Mouse (Mus musculus) megakaryocyte-erythroid progenitor cell, adult 5-6 weeks (primary cell): ENCODE data around the gene Elp6. TPM values are rescaled to one million over a fixed set of nuclear protein-coding genes. Genes with fewer than 3 reads are reported as not detected.

ENCODE experiments used
- ATAC-seq: replicated peaks from 2 replicates; pipeline ENCODE4 v1.8.0; 2016; ENCODE audit warnings: mild to moderate bottlenecking, inconsistent platforms; ENCODE audit not compliant: severe bottlenecking, poor library complexity, low FRiP score, low TSS enrichment
- total RNA-seq, 2 experiments: library from RNA; stranded (forward) in 1 of 2; stranded (reverse) in 1 of 2; fragments of 200-1000, 215-1000 nt in 1 of 2; fragments of >200 nt in 1 of 2; fragmentation: Nextera tagmentation in 1 of 2; gene quantifications; 2 replicates each; pipeline ENCODE4 v1.2.3; 2014 to 2017

The Elp6 gene
- total RNA-seq, 2 experiments from 2014 or later = 10.1 to 10.2 TPM

GRCm38 (mm10) chr9:110350188-110350587 lies 45.2 kb downstream of the Elp6 start:
- no peak for ATAC-seq

DNA sequence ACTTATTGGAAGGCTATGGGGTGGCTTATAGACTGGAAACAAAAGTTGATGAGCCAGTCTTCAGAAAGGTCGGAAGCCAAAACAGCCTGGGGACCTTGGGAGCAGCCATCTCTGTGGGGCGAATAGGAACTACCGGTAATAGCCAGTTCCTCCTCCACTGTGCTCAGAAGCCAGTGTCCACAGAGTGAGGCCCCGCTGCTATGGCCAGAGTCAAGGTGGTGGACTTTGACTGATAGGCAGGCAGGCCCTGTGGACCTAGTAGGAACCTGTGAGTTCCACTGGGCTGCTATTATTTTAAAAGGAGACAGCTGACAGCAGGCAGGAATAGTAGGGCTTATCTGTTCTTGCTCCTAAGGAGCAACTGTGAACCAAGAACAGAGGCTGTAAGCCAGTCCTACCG lies 45.6 kb downstream of the Elp6 start:
- no peak for ATAC-seq

- no peak for ATAC-seq
Observed at GRCm38 (mm10) chr9:110351350-110351749, 46.4 kb downstream of the Elp6 start.

GRCm38 (mm10) chr9:110351932-110352632 lies 47.1 kb downstream of the Elp6 start:
- ATAC-seq = 0 out of 2 replicates have a peak, but pooled peaks have one; percentile 25

DNA sequence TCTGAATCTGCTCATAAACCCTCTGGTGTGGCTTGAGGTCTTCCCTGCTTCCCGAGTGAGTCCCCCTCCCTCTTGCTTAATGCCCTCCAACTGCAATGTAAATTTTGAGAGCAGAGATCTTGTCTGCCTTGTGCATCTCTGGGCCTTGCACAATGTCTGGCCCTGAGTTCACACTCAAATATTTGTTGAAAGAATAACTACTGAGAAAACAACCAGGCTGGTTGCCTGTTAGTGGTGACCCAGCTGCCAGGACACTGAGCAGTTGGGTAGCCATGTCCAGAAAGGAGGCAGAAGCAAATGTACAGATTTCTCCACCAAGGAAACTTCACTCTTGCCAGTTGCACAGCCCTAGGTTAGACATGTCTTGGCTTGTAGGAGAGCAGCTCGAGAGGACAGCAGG lies 53.4 kb downstream of the Elp6 start:
- ATAC-seq = no peak

- ATAC-seq = no peak
Observed at GRCm38 (mm10) chr9:110361299-110361698, 56.3 kb downstream of the Elp6 start.

DNA sequence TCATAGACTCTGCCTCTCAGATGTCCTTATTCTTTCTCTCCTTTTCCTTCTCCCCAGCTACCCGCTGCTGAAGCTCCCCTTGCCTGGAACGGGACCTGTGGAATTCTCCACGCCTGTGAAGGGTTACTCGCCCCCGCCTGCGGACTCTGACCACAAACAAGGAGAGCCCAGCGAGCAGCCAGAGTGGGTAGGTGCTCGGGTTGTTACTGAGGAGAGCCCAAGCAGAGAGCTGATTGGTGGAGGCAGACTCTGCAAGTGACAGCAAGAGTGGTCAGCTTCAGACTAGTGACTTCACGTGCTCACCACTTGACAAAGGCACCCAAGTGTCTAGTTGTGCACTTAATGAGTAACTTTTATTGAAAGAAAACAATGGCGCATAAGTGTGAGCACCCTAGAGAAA lies 57.4 kb downstream of the Elp6 start:
- no peak for ATAC-seq

DNA sequence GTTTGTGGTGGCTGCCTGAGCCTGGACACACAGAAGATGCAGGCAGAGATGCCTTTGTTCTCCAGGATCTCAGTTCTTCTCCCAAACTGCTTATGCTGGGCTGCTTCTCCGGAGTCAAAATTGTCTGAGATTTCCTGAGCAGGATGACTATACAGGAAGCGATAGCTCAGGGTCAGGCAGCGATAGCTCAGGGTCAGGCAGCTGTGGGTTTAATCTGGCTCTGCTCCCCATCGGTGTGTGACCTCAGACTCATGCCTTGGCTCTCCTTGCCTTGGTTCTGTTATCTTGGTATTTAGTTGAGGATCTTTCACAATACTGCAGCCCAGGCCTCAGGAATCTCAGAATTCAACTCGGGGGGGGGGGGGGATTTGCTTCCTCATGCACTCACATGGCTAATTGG lies 61.8 kb downstream of the Elp6 start:
- ATAC-seq = no peak

DNA sequence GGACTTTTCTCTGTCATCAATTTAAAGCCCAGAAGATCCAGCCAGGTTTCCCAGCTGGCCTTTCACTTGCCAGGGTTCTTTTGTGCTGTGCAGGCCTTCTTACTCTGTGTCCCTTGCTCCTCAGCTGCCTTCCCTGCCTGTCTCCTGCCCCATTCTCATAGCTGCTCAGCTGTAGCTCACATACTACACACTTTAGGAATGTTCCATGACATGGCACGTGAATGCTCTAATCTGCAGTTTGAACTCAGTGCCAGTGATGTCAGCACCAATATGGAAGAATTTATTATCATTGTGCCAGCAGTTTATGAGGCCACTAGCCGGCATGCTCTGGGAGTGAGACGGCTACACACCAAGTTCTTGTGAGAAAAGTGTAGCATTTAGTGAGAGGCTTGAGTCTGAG lies 64.9 kb downstream of the Elp6 start:
- no peak for ATAC-seq

Other genes with a start within 250 kb of the Elp6 start
- 120 and 133 TPM in 2 replicates for gene Smarcc1, start 187.5 kb upstream of the Elp6 start, total RNA-seq (2014; fragmentation: Nextera tagmentation)
- 80.3 and 89.5 TPM in 2 replicates for gene Smarcc1, start 187.5 kb upstream of the Elp6 start, total RNA-seq (2017)
- 137 TPM in 2 replicates for gene Dhx30, start 187.3 kb upstream of the Elp6 start, total RNA-seq (2014; fragmentation: Nextera tagmentation)
- gene Dhx30, start 187.3 kb upstream of the Elp6 start, total RNA-seq (2017) = 59.2 and 71.1 TPM in 2 replicates
- 0.42 and 1.7 TPM in 2 replicates for gene Cspg5, start 61.4 kb upstream of the Elp6 start, total RNA-seq (2014; fragmentation: Nextera tagmentation)
- 0.27 and 0.33 TPM in 2 replicates for gene Cspg5, start 61.4 kb upstream of the Elp6 start, total RNA-seq (2017)
- 35.0 and 48.5 TPM in 2 replicates for gene Scap, start 28.1 kb downstream of the Elp6 start, total RNA-seq (2014; fragmentation: Nextera tagmentation)
- gene Scap, start 28.1 kb downstream of the Elp6 start, total RNA-seq (2017) = 20.3 and 60.7 TPM in 2 replicates
- gene Ptpn23, start 103.0 kb downstream of the Elp6 start, total RNA-seq (2014; fragmentation: Nextera tagmentation) = 17.7 and 24.3 TPM in 2 replicates
- gene Ptpn23, start 103.0 kb downstream of the Elp6 start, total RNA-seq (2017) = 1.9 and 11.0 TPM in 2 replicates
- gene Ngp, start 114.6 kb downstream of the Elp6 start, total RNA-seq (2014; fragmentation: Nextera tagmentation) = 415 TPM in 1 of 2 replicates, not detected in the other
- 12.5 and 64.5 TPM in 2 replicates for gene Ngp, start 114.6 kb downstream of the Elp6 start, total RNA-seq (2017)
- 3.7 and 9.7 TPM in 2 replicates for gene Klhl18, start 171.5 kb downstream of the Elp6 start, total RNA-seq (2014; fragmentation: Nextera tagmentation)
- gene Klhl18, start 171.5 kb downstream of the Elp6 start, total RNA-seq (2017) = 7.7 and 8.6 TPM in 2 replicates
- 0.77 and 1.1 TPM in 2 replicates for gene Kif9, start 171.8 kb downstream of the Elp6 start, total RNA-seq (2014; fragmentation: Nextera tagmentation)
- gene Kif9, start 171.8 kb downstream of the Elp6 start, total RNA-seq (2017) = 1.3 and 1.6 TPM in 2 replicates
- gene Setd2, start 227.4 kb downstream of the Elp6 start, total RNA-seq (2014; fragmentation: Nextera tagmentation) = 146 and 168 TPM in 2 replicates
- gene Setd2, start 227.4 kb downstream of the Elp6 start, total RNA-seq (2017) = 189 and 248 TPM in 2 replicates